Comparison of ENCODE assay signal across 9 mouse cellular contexts in genomic region chr4:152140441-152140840, GRCm38 (mm10). TPM values are rescaled to one million over a fixed set of nuclear protein-coding genes. Genes with fewer than 3 reads are reported as not detected.
A peak's percentile ranks its signal among the peaks of the same experiment; 100 is the strongest.
DNase-seq lines count a peak whose midpoint lies in the region; ATAC-seq and TF ChIP-seq lines count a peak whose summit lies in the region.
"Had no signal": no experiment of that assay in that cellular context is flagged by ENCODE, and none has a peak within 500 bp of the region (broad histone marks: within the 10 kb centered on the region; RNA-seq: fewer than 3 reads in every experiment).

No protein-coding gene starts in this region.

- no peak overlapping the region for H3K4me3 ChIP-seq in heart, embryonic 12.5 days
- no peak overlapping the region for H3K4me3 ChIP-seq in ES-Bruce4 (ENCODE audit: low read depth, low read length)
- no peak overlapping the region for H3K4me3 ChIP-seq in lung, embryonic 14.5 days (ENCODE audit: low read depth, low read length)
- H3K4me3 ChIP-seq: limb, embryonic 15.5 days had no signal

- WGBS in heart, embryonic 12.5 days = 34% methylated on average over 6 of the region's 6 CpGs
- 29% methylated on average over 6 of the region's 6 CpGs for WGBS in lung, embryonic 14.5 days

- H3K9me3 ChIP-seq in heart, embryonic 12.5 days (replicated peaks) = no peaks in the 10 kb centered on the region
- no peaks in the 10 kb centered on the region for H3K9me3 ChIP-seq in ES-Bruce4 (replicated peaks; ENCODE audit: control insufficient read depth, insufficient read depth, low read length, poor library complexity, severe bottlenecking)
- no peaks in the 10 kb centered on the region for H3K9me3 ChIP-seq in lung, embryonic 14.5 days (ENCODE audit: low read depth, low read length)
- H3K9me3 ChIP-seq: limb, embryonic 15.5 days had no signal

- TF ChIP-seq CTCF in ES-Bruce4 (IDR thresholded peaks at IDR 0.05; ENCODE audit: low read depth, low read length) = peak; percentile 87
- peak; percentile 77 for TF ChIP-seq CTCF in lung, embryonic 14.5 days (IDR thresholded peaks at IDR 0.05; ENCODE audit: low read depth)

- H3K36me3 ChIP-seq in heart, embryonic 12.5 days = no peaks in the 10 kb centered on the region
- H3K36me3 ChIP-seq in ES-Bruce4 (ENCODE audit: control insufficient read depth, insufficient read depth, low read length, poor library complexity, severe bottlenecking) = no peaks in the 10 kb centered on the region
- H3K36me3 ChIP-seq in lung, embryonic 14.5 days (ENCODE audit: insufficient read depth) = no peaks in the 10 kb centered on the region
- H3K36me3 ChIP-seq: limb, embryonic 15.5 days had no signal

- peaks cover 45% of the 10 kb centered on the region for H3K27me3 ChIP-seq in heart, embryonic 12.5 days (replicated peaks)
- H3K27me3 ChIP-seq in ES-Bruce4 (ENCODE audit: control insufficient read depth, insufficient read depth, low read length, poor library complexity, severe bottlenecking) = no peaks in the 10 kb centered on the region
- H3K27me3 ChIP-seq in lung, embryonic 14.5 days (ENCODE audit: insufficient read depth, low read length) = peaks cover 4% of the 10 kb centered on the region

- H3K27ac ChIP-seq in heart, embryonic 12.5 days (ENCODE audit: poor library complexity, severe bottlenecking) = no peak overlapping the region
- H3K27ac ChIP-seq in ES-Bruce4 (ENCODE audit: insufficient read depth, low read length) = no peak overlapping the region
- H3K27ac ChIP-seq in lung, embryonic 14.5 days (ENCODE audit: low read depth) = no peak overlapping the region
- H3K27ac ChIP-seq: limb, embryonic 15.5 days had no signal

- no peak for ATAC-seq in heart, embryonic 12.5 days (ENCODE audit: insufficient number of reproducible peaks, low FRiP score)
- no peak for ATAC-seq in lung, embryonic 14.5 days (ENCODE audit: insufficient read depth)

- TF ChIP-seq POLR2A in ES-Bruce4 (IDR thresholded peaks at IDR 0.05; ENCODE audit: insufficient read depth, low read length) = no peak

- H3K9ac ChIP-seq in heart, embryonic 12.5 days = no peak overlapping the region
- no peak overlapping the region for H3K9ac ChIP-seq in ES-Bruce4 (ENCODE audit: low read depth, poor library complexity, severe bottlenecking)
- H3K9ac ChIP-seq in lung, embryonic 14.5 days = no peak overlapping the region
- H3K9ac ChIP-seq: limb, embryonic 15.5 days had no signal

- peak; percentile 70 for DNase-seq in heart, postnatal 4 days
- peak; percentile 72 for DNase-seq in 416B (ENCODE audit: low read depth)
- DNase-seq in embryo, embryonic 11 days = peak; percentile 57
- DNase-seq in lung, embryonic 14.5 days = peak; percentile 71
- DNase-seq in right cerebral cortex, postnatal 10 days (ENCODE audit: low spot score in 2 of 2) = no peak
- DNase-seq in right cerebral cortex, adult 18-20 months = no peak

- no peak for TF ChIP-seq EP300 in ES-Bruce4 (IDR thresholded peaks at IDR 0.05; ENCODE audit: insufficient read depth, low read depth, low read length)

- no peak overlapping the region for H3K4me2 ChIP-seq in heart, embryonic 12.5 days
- H3K4me2 ChIP-seq in lung, embryonic 14.5 days = no peak overlapping the region
- H3K4me2 ChIP-seq: limb, embryonic 15.5 days had no signal

- H3K4me1 ChIP-seq in heart, embryonic 12.5 days (replicated peaks) = peaks cover 5% of the 10 kb centered on the region
- peaks cover 2% of the 10 kb centered on the region for H3K4me1 ChIP-seq in ES-Bruce4 (ENCODE audit: control insufficient read depth, insufficient read depth, low read length)
- no peaks in the 10 kb centered on the region for H3K4me1 ChIP-seq in lung, embryonic 14.5 days (ENCODE audit: insufficient read depth)

RNA-seq across cellular contexts. Expression of gene Espn, which starts 11.7 kb away (rescaled TPM):
- 1 to 10 TPM; 1.5 to 1.8 TPM for total RNA-seq in heart, postnatal 4 days (2021)
- 1.3 and 1.6 TPM in 2 replicates for polyA plus RNA-seq in heart, embryonic 12.5 days (2016; fragmentation: Nextera tagmentation; extraction: Ambion mirVana)
- polyA plus RNA-seq in ES-Bruce4 (2011; ENCODE audit: insufficient read depth, insufficient read length, low read depth, missing spikeins) = 18.8 and 19.3 TPM in 2 replicates
- 11.5 and 11.6 TPM in 2 replicates for polyA plus RNA-seq in lung, embryonic 14.5 days (2014; fragmentation: Nextera tagmentation; extraction: Ambion mirVana)

RNA-seq across cellular contexts. Expression of gene Hes2, which starts 18.2 kb away (rescaled TPM):
- not detected for total RNA-seq in heart, postnatal 4 days (2021)
- polyA plus RNA-seq in heart, embryonic 12.5 days (2016; fragmentation: Nextera tagmentation; extraction: Ambion mirVana) = not detected in 2 replicates
- 0.39 TPM in 1 of 2 replicates, not detected in the other for polyA plus RNA-seq in ES-Bruce4 (2011; ENCODE audit: insufficient read depth, insufficient read length, low read depth, missing spikeins)
- polyA plus RNA-seq in lung, embryonic 14.5 days (2014; fragmentation: Nextera tagmentation; extraction: Ambion mirVana) = 0.18 TPM in 1 of 2 replicates, not detected in the other

RNA-seq across cellular contexts. Expression of gene Tnfrsf25, which starts 24.7 kb away (rescaled TPM):
- total RNA-seq in heart, postnatal 4 days (2021) = 1 to 10 TPM in 1 of 2 experiments, under 1 TPM in 1; 0.88 to 2.2 TPM
- polyA plus RNA-seq in heart, embryonic 12.5 days (2016; fragmentation: Nextera tagmentation; extraction: Ambion mirVana) = 0.86 and 1.1 TPM in 2 replicates
- polyA plus RNA-seq in ES-Bruce4 (2011; ENCODE audit: insufficient read depth, insufficient read length, low read depth, missing spikeins) = 1.5 and 2.0 TPM in 2 replicates
- polyA plus RNA-seq in lung, embryonic 14.5 days (2014; fragmentation: Nextera tagmentation; extraction: Ambion mirVana) = 0.75 and 0.77 TPM in 2 replicates

RNA-seq across cellular contexts. Expression of gene Acot7, which starts 37.5 kb away (rescaled TPM):
- total RNA-seq in heart, postnatal 4 days (2021) = 10 to 100 TPM; 54.3 to 58.4 TPM
- polyA plus RNA-seq in heart, embryonic 12.5 days (2016; fragmentation: Nextera tagmentation; extraction: Ambion mirVana) = 63.4 and 64.6 TPM in 2 replicates
- 49.5 and 52.6 TPM in 2 replicates for polyA plus RNA-seq in ES-Bruce4 (2011; ENCODE audit: insufficient read depth, insufficient read length, low read depth, missing spikeins)
- polyA plus RNA-seq in lung, embryonic 14.5 days (2014; fragmentation: Nextera tagmentation; extraction: Ambion mirVana) = 50.3 and 55.8 TPM in 2 replicates

Comparison
In these comparisons a context has a peak if more than half of its experiments do, and no peak if none do; other contexts are left out.
1. DNase-seq: peak in heart, postnatal 4 days (single experiment), 416B (single experiment), embryo, embryonic 11 days (single experiment) and lung, embryonic 14.5 days (single experiment); none in right cerebral cortex, postnatal 10 days (0 of 2) and right cerebral cortex, adult 18-20 months (single experiment).